8 mouse cellular contexts compared by ENCODE assay signal in the genomic region with DNA sequence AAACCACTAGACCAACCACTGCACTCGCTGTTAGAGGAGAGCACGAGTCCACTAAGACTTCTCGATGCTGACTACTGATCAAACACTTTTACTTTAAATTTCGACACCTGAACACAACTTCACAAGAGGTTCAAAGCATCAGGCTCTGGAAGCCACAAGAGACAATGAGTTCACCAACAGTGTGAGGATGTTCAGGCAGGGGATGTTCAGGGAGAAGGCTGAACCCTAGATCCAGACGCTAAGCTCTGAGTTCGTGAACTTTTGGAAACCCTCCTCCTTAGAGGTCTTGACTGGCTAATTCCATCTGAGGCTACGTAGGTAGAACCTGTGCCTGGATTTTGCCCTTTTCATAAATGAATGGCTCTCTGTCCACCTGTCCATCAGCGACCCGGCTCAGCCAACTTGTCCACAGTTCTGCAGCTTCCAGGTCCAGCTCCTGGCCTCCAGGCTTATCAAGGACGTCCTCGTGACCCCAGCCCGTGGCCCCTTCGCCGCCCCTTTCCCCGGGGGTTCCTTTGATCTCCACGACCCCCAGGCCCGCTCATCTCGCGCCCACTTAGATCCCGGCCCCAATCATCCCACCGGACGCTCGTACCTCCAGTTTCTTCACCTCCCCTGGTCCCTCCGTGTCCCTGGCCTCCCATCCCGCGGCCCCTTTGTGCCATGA. TPM values are rescaled to one million over a fixed set of nuclear protein-coding genes. Genes with fewer than 3 reads are reported as not detected.
DNase-seq lines count a peak whose midpoint lies in the region; ATAC-seq and TF ChIP-seq lines count a peak whose summit lies in the region.

No protein-coding gene starts in this region.

- no peak for TF ChIP-seq POLR2A in ES-Bruce4 (IDR thresholded peaks at IDR 0.05; ENCODE audit: insufficient read depth, low read length)

- peak overlapping the region; percentile 46; the same call in 1 of the 2 replicates for H3K27ac ChIP-seq in ES-Bruce4 (ENCODE audit: insufficient read depth, low read length)
- peak overlapping the region; percentile 95 for H3K27ac ChIP-seq in embryonic facial prominence, embryonic 13.5 days
- peak overlapping the region; percentile 94 for H3K27ac ChIP-seq in hindbrain, embryonic 16.5 days (ENCODE audit: low read depth, low read length)

- WGBS in embryonic facial prominence, embryonic 13.5 days = 4% methylated on average over 26 of the region's 26 CpGs
- 5% methylated on average over 26 of the region's 26 CpGs for WGBS in hindbrain, embryonic 16.5 days

- H3K4me3 ChIP-seq in ES-Bruce4 (ENCODE audit: low read depth, low read length) = peak overlapping the region; percentile 98
- peak overlapping the region; percentile 93 for H3K4me3 ChIP-seq in embryonic facial prominence, embryonic 13.5 days
- H3K4me3 ChIP-seq in hindbrain, embryonic 16.5 days (ENCODE audit: low read length) = peak overlapping the region; percentile 92

- no peak for ATAC-seq in embryonic facial prominence, embryonic 13.5 days (ENCODE audit: insufficient number of reproducible peaks, insufficient read depth, low FRiP score, low TSS enrichment, low read depth)
- peak; percentile 81; the same call in 1 of the 2 replicates for ATAC-seq in hindbrain, embryonic 16.5 days

- no peak for TF ChIP-seq CTCF in ES-Bruce4 (IDR thresholded peaks at IDR 0.05; ENCODE audit: low read depth, low read length)

- peak overlapping the region; percentile 96 for H3K9ac ChIP-seq in ES-Bruce4 (ENCODE audit: low read depth, poor library complexity, severe bottlenecking)
- H3K9ac ChIP-seq in embryonic facial prominence, embryonic 13.5 days = peak overlapping the region; percentile 98
- H3K9ac ChIP-seq in hindbrain, embryonic 16.5 days (ENCODE audit: low read depth, low read length) = peak overlapping the region; percentile 94

- peak; percentile 16 for DNase-seq in layer of hippocampus, adult 11-12 months (ENCODE audit: low spot score)
- no peak for DNase-seq in layer of hippocampus, postnatal 36 days
- peak; percentile 3 for DNase-seq in lung, postnatal 14 days
- peak; percentile 31 for DNase-seq in testis, postnatal 14 days (ENCODE audit: low spot score)
- no peak for DNase-seq in retina, embryonic 14.5 days (ENCODE audit: low spot score)

- no peaks in the 10 kb centered on the region for H3K4me1 ChIP-seq in ES-Bruce4 (ENCODE audit: control insufficient read depth, insufficient read depth, low read length)
- peaks cover 7% of the 10 kb centered on the region; the same call in 1 of the 2 replicates for H3K4me1 ChIP-seq in embryonic facial prominence, embryonic 13.5 days
- peaks cover 10% of the 10 kb centered on the region for H3K4me1 ChIP-seq in hindbrain, embryonic 16.5 days (ENCODE audit: control insufficient read depth, insufficient read depth, low read depth, low read length)

- peaks cover 35% of the 10 kb centered on the region for H3K36me3 ChIP-seq in ES-Bruce4 (ENCODE audit: control insufficient read depth, insufficient read depth, low read length, poor library complexity, severe bottlenecking)
- peaks cover 30% of the 10 kb centered on the region for H3K36me3 ChIP-seq in embryonic facial prominence, embryonic 13.5 days
- peaks cover 20% of the 10 kb centered on the region for H3K36me3 ChIP-seq in hindbrain, embryonic 16.5 days (ENCODE audit: control insufficient read depth, insufficient read depth, low read length)

- H3K27me3 ChIP-seq in ES-Bruce4 (ENCODE audit: control insufficient read depth, insufficient read depth, low read length, poor library complexity, severe bottlenecking) = no peaks in the 10 kb centered on the region
- H3K27me3 ChIP-seq in embryonic facial prominence, embryonic 13.5 days = no peaks in the 10 kb centered on the region
- no peaks in the 10 kb centered on the region for H3K27me3 ChIP-seq in hindbrain, embryonic 16.5 days (replicated peaks; ENCODE audit: control insufficient read depth, insufficient read depth, low read length)

- no peak for TF ChIP-seq EP300 in ES-Bruce4 (IDR thresholded peaks at IDR 0.05; ENCODE audit: insufficient read depth, low read depth, low read length)

- no peaks in the 10 kb centered on the region for H3K9me3 ChIP-seq in ES-Bruce4 (replicated peaks; ENCODE audit: control insufficient read depth, insufficient read depth, low read length, poor library complexity, severe bottlenecking)
- H3K9me3 ChIP-seq in embryonic facial prominence, embryonic 13.5 days = no peaks in the 10 kb centered on the region
- no peaks in the 10 kb centered on the region for H3K9me3 ChIP-seq in hindbrain, embryonic 16.5 days (ENCODE audit: control insufficient read depth, low read length)

- H3K4me2 ChIP-seq in embryonic facial prominence, embryonic 13.5 days = peak overlapping the region; percentile 79
- H3K4me2 ChIP-seq in hindbrain, embryonic 16.5 days (ENCODE audit: low read length) = peak overlapping the region; percentile 90

RNA-seq across cellular contexts. Expression of a gene that starts 0.8 kb away (rescaled TPM):
- 10 to 100 TPM in 1 of 2 experiments, 1 to 10 TPM in 1; 10.0 to 10.9 TPM for total RNA-seq in layer of hippocampus, postnatal 36 days (2021)
- polyA plus RNA-seq in ES-Bruce4 (2011; ENCODE audit: insufficient read depth, insufficient read length, low read depth, missing spikeins) = 6.2 and 8.9 TPM in 2 replicates
- polyA plus RNA-seq in embryonic facial prominence, embryonic 13.5 days (2015; fragmentation: Nextera tagmentation; extraction: Ambion mirVana) = 41.5 and 46.5 TPM in 2 replicates
- polyA plus RNA-seq in hindbrain, embryonic 16.5 days (2015; fragmentation: Nextera tagmentation; extraction: Ambion mirVana) = 24.7 and 26.8 TPM in 2 replicates

Comparison
In these comparisons a context has a peak if more than half of its experiments do, and no peak if none do; other contexts are left out.
1. DNase-seq: peak in layer of hippocampus, adult 11-12 months (single experiment), lung, postnatal 14 days (single experiment) and testis, postnatal 14 days (single experiment); none in layer of hippocampus, postnatal 36 days (0 of 2) and retina, embryonic 14.5 days (single experiment).
2. Peak in every context shown above with its lines, with median percentiles within 50 percentile points of each other: H3K27ac ChIP-seq, H3K4me3 ChIP-seq and H3K9ac ChIP-seq.